Mouse (Mus musculus) hindbrain, embryonic 16.5 days (tissue): ENCODE measurements around the gene Dclk3. TPM values are rescaled to one million over a fixed set of nuclear protein-coding genes. Genes with fewer than 3 reads are reported as not detected.
A peak's percentile ranks its signal among the peaks of the same experiment; 100 is the strongest.

Source experiments
- ATAC-seq: fragments of 200-750 bp; cut with Nextera tagmentation; 2 replicates; pipeline ENCODE4 v1.8.0; 2017; ENCODE audit warnings: moderate TSS enrichment, moderate library complexity
- H3K27ac ChIP-seq: fragments of 300-500 bp; sonication (generic); 2 replicates; pipeline ENCODE4 v1.5.1; 2014; ENCODE audit warnings: low read depth, mild to moderate bottlenecking, control low read depth, low read length, moderate library complexity
- H3K27me3 ChIP-seq: fragments of 300-500 bp; sonication (generic); replicated peaks from 2 replicates; pipeline ENCODE4 v1.6.1; 2014; ENCODE audit warnings: low read length; ENCODE audit not compliant: control insufficient read depth, insufficient read depth
- H3K36me3 ChIP-seq: fragments of 300-500 bp; sonication (generic); 2 replicates; pipeline ENCODE4 v1.6.1; 2014; ENCODE audit warnings: mild to moderate bottlenecking, low read length, moderate library complexity, mixed read lengths; ENCODE audit not compliant: control insufficient read depth, insufficient read depth
- H3K4me1 ChIP-seq: fragments of 300-500 bp; sonication (generic); 2 replicates; pipeline ENCODE4 v1.6.1; 2014; ENCODE audit warnings: low read depth, low read length; ENCODE audit not compliant: control insufficient read depth, insufficient read depth
- H3K4me2 ChIP-seq: fragments of 300-500 bp; sonication (generic); 2 replicates; pipeline ENCODE4 v1.6.1; 2014; ENCODE audit warnings: mild to moderate bottlenecking, low read length, control low read depth, moderate library complexity
- H3K4me3 ChIP-seq: fragments of 300-500 bp; sonication (generic); 2 replicates; pipeline ENCODE4 v1.5.1; 2014; ENCODE audit warnings: mild to moderate bottlenecking, low read length, control low read depth, moderate library complexity
- H3K9ac ChIP-seq: fragments of 300-500 bp; sonication (generic); 2 replicates; pipeline ENCODE4 v1.6.1; 2014; ENCODE audit warnings: low read depth, mild to moderate bottlenecking, control low read depth, low read length, moderate library complexity
- H3K9me3 ChIP-seq: fragments of 300-500 bp; sonication (generic); 2 replicates; pipeline ENCODE4 v1.6.1; 2014; ENCODE audit warnings: mild to moderate bottlenecking, low read length, moderate library complexity; ENCODE audit not compliant: control insufficient read depth
- WGBS: fragments of 180-500 bp; shearing (Covaris S2); extraction: QIAGEN DNeasy Blood & Tissue Kit; methylation state at CpG from one replicate; pipeline ENCODE4 v1.1.7; 2014; 5-methylcytosine and 5-hydroxymethylcytosine counted together
- polyA plus RNA-seq: library from polyadenylated mRNA; unstranded; fragments of >200 nt; fragmentation: Nextera tagmentation; extraction: Ambion mirVana; gene quantifications from 2 replicates; pipeline ENCODE4 v1.2.1, GENCODE M21; 2015

Gene Dclk3
- polyA plus RNA-seq, 1 experiment from 2014 or later = 8.0 TPM

- Histone ChIP-seq H3K9ac (no peak overlapping the region), H3K27me3 (no peaks in the 10 kb centered on the region), H3K27ac (no peak overlapping the region), H3K4me1 (peaks cover 18% of the 10 kb centered on the region), H3K4me2 (no peak overlapping the region), H3K4me3 (no peak overlapping the region), H3K9me3 (no peaks in the 10 kb centered on the region), H3K36me3 (no peaks in the 10 kb centered on the region)
- ATAC-seq = no peak
- 42% methylated on average over 21 of the region's 21 CpGs for WGBS
Observed at GRCm38 (mm10) chr9:111473686-111474457, 35.0 kb downstream of the Dclk3 start.

GRCm38 (mm10) chr9:111474458-111474745, 35.5 kb downstream of the Dclk3 start:
- H3K27ac ChIP-seq = no peak overlapping the region
- H3K36me3 ChIP-seq = no peaks in the 10 kb centered on the region
- H3K4me3 ChIP-seq = no peak overlapping the region
- 48% methylated on average over 3 of the region's 3 CpGs for WGBS
- no peaks in the 10 kb centered on the region for H3K27me3 ChIP-seq
- no peak overlapping the region for H3K4me2 ChIP-seq
- H3K9ac ChIP-seq = no peak overlapping the region
- peaks cover 18% of the 10 kb centered on the region for H3K4me1 ChIP-seq
- ATAC-seq = no peak
- no peaks in the 10 kb centered on the region for H3K9me3 ChIP-seq

- WGBS = 91% methylated on average over 3 of the region's 3 CpGs
- no peaks in the 10 kb centered on the region for H3K27me3 ChIP-seq
Observed at GRCm38 (mm10) chr9:111475281-111475680, 36.4 kb downstream of the Dclk3 start.

GRCm38 (mm10) chr9:111475973-111476372, 37.1 kb downstream of the Dclk3 start:
- ATAC-seq = no peak
- Histone ChIP-seq H3K4me1 (peaks cover 18% of the 10 kb centered on the region), H3K4me3 (no peak overlapping the region), H3K4me2 (no peak overlapping the region), H3K36me3 (no peaks in the 10 kb centered on the region), H3K9ac (no peak overlapping the region), H3K27ac (no peak overlapping the region; the same call in 1 of the 2 replicates), H3K27me3 (no peaks in the 10 kb centered on the region), H3K9me3 (no peaks in the 10 kb centered on the region)
- 41% methylated on average over 4 of the region's 4 CpGs for WGBS

More at GRCm38 (mm10) chr9:111475281-111475680, 36.4 kb downstream of the Dclk3 start:
- Histone ChIP-seq H3K27ac (no peak overlapping the region), H3K9me3 (no peaks in the 10 kb centered on the region), H3K4me3 (no peak overlapping the region), H3K4me1 (peaks cover 18% of the 10 kb centered on the region), H3K36me3 (no peaks in the 10 kb centered on the region), H3K9ac (no peak overlapping the region), H3K4me2 (no peak overlapping the region)
- no peak for ATAC-seq

- no peaks in the 10 kb centered on the region for H3K9me3 ChIP-seq
- H3K4me2 ChIP-seq = no peak overlapping the region
- H3K27ac ChIP-seq = no peak overlapping the region
- ATAC-seq = no peak
- H3K27me3 ChIP-seq = no peaks in the 10 kb centered on the region
- H3K4me1 ChIP-seq = peaks cover 18% of the 10 kb centered on the region
- no peak overlapping the region for H3K9ac ChIP-seq
- H3K36me3 ChIP-seq = no peaks in the 10 kb centered on the region
- H3K4me3 ChIP-seq = no peak overlapping the region
- 78% methylated on average over 6 of the region's 6 CpGs for WGBS
Observed at GRCm38 (mm10) chr9:111476479-111477016, 37.7 kb downstream of the Dclk3 start.

- H3K9ac ChIP-seq = no peak overlapping the region
- H3K4me2 ChIP-seq = no peak overlapping the region
- peaks cover 14% of the 10 kb centered on the region for H3K4me1 ChIP-seq
- WGBS = 59% methylated on average over 7 of the region's 7 CpGs
- no peak overlapping the region for H3K4me3 ChIP-seq
- H3K27ac ChIP-seq = no peak overlapping the region
- peak; percentile 46 for ATAC-seq
- H3K27me3 ChIP-seq = no peaks in the 10 kb centered on the region
- H3K36me3 ChIP-seq = no peaks in the 10 kb centered on the region; the same call in 1 of the 2 replicates
- no peaks in the 10 kb centered on the region for H3K9me3 ChIP-seq
Observed at GRCm38 (mm10) chr9:111478853-111479490, 40.1 kb downstream of the Dclk3 start.

GRCm38 (mm10) chr9:111481011-111481410, 42.1 kb downstream of the Dclk3 start:
- H3K4me1 ChIP-seq = peaks cover 3% of the 10 kb centered on the region
- no peak overlapping the region for H3K4me3 ChIP-seq
- H3K4me2 ChIP-seq = no peak overlapping the region
- H3K27me3 ChIP-seq = no peaks in the 10 kb centered on the region
- no peaks in the 10 kb centered on the region; the same call in 1 of the 2 replicates for H3K36me3 ChIP-seq
- H3K27ac ChIP-seq = no peak overlapping the region
- H3K9me3 ChIP-seq = no peaks in the 10 kb centered on the region
- H3K9ac ChIP-seq = no peak overlapping the region
- ATAC-seq = no peak
- WGBS = 82% methylated on average over 3 of the region's 3 CpGs

GRCm38 (mm10) chr9:111486645-111487477, 48.0 kb downstream of the Dclk3 start:
- Histone ChIP-seq H3K36me3 (no peaks in the 10 kb centered on the region; the same call in 1 of the 2 replicates), H3K27me3 (no peaks in the 10 kb centered on the region), H3K4me1 (no peaks in the 10 kb centered on the region), H3K9ac (no peak overlapping the region), H3K9me3 (no peaks in the 10 kb centered on the region), H3K4me2 (no peak overlapping the region), H3K27ac (no peak overlapping the region), H3K4me3 (no peak overlapping the region)
- WGBS = 39% methylated on average over 10 of the region's 10 CpGs
- no peak for ATAC-seq

GRCm38 (mm10) chr9:111490583-111490982, 51.7 kb downstream of the Dclk3 start:
- H3K27me3 ChIP-seq = no peaks in the 10 kb centered on the region
- H3K9ac ChIP-seq = no peak overlapping the region
- no peaks in the 10 kb centered on the region for H3K9me3 ChIP-seq
- no peak overlapping the region for H3K27ac ChIP-seq
- no peak for ATAC-seq
- no peak overlapping the region for H3K4me3 ChIP-seq
- no peaks in the 10 kb centered on the region for H3K36me3 ChIP-seq
- H3K4me2 ChIP-seq = no peak overlapping the region
- 45% methylated on average over 8 of the region's 8 CpGs for WGBS
- no peaks in the 10 kb centered on the region for H3K4me1 ChIP-seq
